Mouse (Mus musculus): ENCODE measurements around the gene Gm3618. TPM values are rescaled to one million over a fixed set of nuclear protein-coding genes. Genes with fewer than 3 reads are reported as not detected.
A peak's percentile ranks its signal among the peaks of the same experiment; 100 is the strongest.
"Not testable (repeated sequence)": the region's sequence is repeated elsewhere in the genome, so short reads cannot be mapped to it uniquely, and the experiment has no call there.

Gm3618 gene
- not detected in 2 replicates for polyA plus RNA-seq (2014; fragmentation: Nextera tagmentation; extraction: Ambion mirVana)

GRCm38 (mm10) chr14:6343578-6343977 is at the start of gene Gm3618:
Gm3618 (minus strand) TSS chr14:6343678.
- not testable (repeated sequence) for H3K4me2 ChIP-seq (ENCODE audit: low read depth, low read length); H3K27me3 ChIP-seq (ENCODE audit: control insufficient read depth, insufficient read depth, low read length); H3K4me3 ChIP-seq (ENCODE audit: low read depth, low read length); H3K4me1 ChIP-seq (ENCODE audit: control insufficient read depth, insufficient read depth, low read length); H3K9me3 ChIP-seq (replicated peaks; ENCODE audit: control insufficient read depth, low read length); H3K27ac ChIP-seq (replicated peaks; ENCODE audit: low read depth, low read length); H3K9ac ChIP-seq (replicated peaks; ENCODE audit: low read length); H3K36me3 ChIP-seq (replicated peaks; ENCODE audit: control insufficient read depth, insufficient read depth, low read depth, low read length); ATAC-seq (replicated peaks; ENCODE audit: insufficient number of reproducible peaks, low FRiP score, low TSS enrichment, low read depth); DNase-seq (ENCODE audit: low spot score)
- no CpG with 5 or more reads among the region's 10 CpGs for WGBS

DNA sequence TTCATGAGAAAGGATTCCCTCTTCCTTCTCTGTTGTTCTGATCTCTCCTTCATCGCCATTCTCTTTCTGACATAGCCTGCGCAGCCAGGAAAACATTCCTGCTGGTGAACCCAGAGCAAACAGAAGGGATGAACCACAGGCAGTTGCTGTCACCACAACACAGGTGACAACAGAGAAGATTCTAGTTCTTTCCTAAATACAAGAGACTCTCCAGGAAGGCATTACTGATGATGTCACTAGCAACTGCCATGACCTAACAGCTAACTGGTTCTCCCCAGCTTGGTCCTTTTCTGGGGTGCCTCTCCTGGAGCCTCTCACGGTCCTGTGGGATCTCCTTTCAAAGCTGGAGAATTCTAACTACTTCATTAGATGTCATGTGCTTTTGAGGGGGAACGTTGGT is 46.7 kb upstream of the Gm3618 start, which contains the start of gene Gm16440:
TSS of gene Gm16440 (minus strand) at position 101 of the 400 bp plus-strand sequence.
- WGBS, result 85% methylated on average over 2 of the region's 4 CpGs
- H3K9me3 ChIP-seq (replicated peaks; ENCODE audit: control insufficient read depth, low read length); H3K27me3 ChIP-seq (ENCODE audit: control insufficient read depth, insufficient read depth, low read length); H3K9ac ChIP-seq (replicated peaks; ENCODE audit: low read length); ATAC-seq (replicated peaks; ENCODE audit: insufficient number of reproducible peaks, low FRiP score, low TSS enrichment, low read depth); H3K4me3 ChIP-seq (ENCODE audit: low read depth, low read length); H3K36me3 ChIP-seq (replicated peaks; ENCODE audit: control insufficient read depth, insufficient read depth, low read depth, low read length); H3K4me1 ChIP-seq (ENCODE audit: control insufficient read depth, insufficient read depth, low read length); DNase-seq (ENCODE audit: low spot score); H3K4me2 ChIP-seq (ENCODE audit: low read depth, low read length); H3K27ac ChIP-seq (replicated peaks; ENCODE audit: low read depth, low read length): not testable (repeated sequence)

DNA sequence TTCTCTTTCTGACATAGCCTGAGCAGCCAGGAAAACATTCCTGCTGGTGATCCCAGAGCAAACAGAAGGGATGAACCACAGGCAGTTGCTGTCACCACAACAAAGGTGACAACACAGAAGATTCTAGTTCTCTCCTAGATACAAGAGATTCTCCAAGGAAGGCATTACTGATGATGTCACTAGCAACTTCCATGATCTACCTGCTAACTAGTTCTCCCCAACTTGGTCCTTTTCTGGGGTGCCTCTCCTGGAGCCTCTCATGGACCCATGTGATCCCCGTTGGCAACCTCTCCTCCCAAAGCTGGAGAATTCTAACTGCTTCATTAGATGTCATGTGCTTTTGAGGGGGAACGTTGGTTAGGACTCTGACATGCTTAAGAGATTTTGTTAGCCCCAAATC is 38.7 kb downstream of the Gm3618 start, which contains the start of gene Gm21103:
TSS of gene Gm21103 (minus strand) at position 101 of the 400 bp plus-strand sequence.
- not testable (repeated sequence) for H3K27me3 ChIP-seq (ENCODE audit: control insufficient read depth, insufficient read depth, low read length); DNase-seq (ENCODE audit: low spot score); H3K4me3 ChIP-seq (ENCODE audit: low read depth, low read length); H3K36me3 ChIP-seq (replicated peaks; ENCODE audit: control insufficient read depth, insufficient read depth, low read depth, low read length); H3K4me1 ChIP-seq (ENCODE audit: control insufficient read depth, insufficient read depth, low read length); H3K4me2 ChIP-seq (ENCODE audit: low read depth, low read length); ATAC-seq (replicated peaks; ENCODE audit: insufficient number of reproducible peaks, low FRiP score, low TSS enrichment, low read depth); H3K9ac ChIP-seq (replicated peaks; ENCODE audit: low read length); H3K27ac ChIP-seq (replicated peaks; ENCODE audit: low read depth, low read length); H3K9me3 ChIP-seq (replicated peaks; ENCODE audit: control insufficient read depth, low read length)
- WGBS, result 88% methylated on average over 2 of the region's 2 CpGs

DNA sequence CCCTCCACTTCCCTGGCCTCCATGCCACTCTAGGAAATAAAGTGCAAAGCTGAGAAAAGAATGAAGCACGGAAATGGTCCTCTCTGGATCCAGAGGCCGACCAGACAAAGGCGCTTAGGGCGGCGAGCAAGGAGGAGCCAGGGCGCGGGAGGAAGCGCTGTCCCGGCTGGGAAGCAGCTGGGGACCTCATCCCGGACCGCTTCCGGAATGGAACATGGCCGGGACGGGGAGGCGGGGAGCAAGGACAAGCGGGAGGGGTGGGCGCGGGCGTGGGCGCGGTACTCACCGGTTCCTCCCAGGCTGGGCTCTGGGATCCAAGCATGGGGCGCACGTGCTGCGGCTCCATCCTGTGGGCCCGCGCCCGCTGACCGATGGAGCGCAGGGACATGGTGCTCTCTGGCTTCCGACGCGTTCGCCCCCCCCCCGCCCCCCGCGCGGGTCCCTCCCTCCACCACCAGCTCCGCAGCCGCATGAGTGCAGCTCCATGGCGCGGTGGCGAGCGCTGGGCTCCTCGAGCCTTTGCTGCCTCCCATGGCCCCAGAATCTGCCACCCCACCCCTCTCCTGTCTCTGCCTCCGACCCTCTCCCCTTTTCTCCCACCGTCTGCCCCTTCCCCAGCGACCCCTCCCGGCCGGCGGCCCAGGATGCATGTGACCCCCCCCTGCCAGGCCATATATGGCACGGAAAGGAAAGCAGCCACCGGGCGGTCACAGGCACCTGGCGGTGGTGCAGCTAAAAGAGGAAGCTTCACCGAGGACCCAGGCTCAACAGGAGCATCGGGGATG is 56.4 kb downstream of the Gm3618 start, which contains the start of gene Gm3411:
TSS of gene Gm3411 (minus strand) at position 320 of the 785 bp plus-strand sequence.
- H3K36me3 ChIP-seq (replicated peaks; ENCODE audit: control insufficient read depth, insufficient read depth, low read depth, low read length); H3K9me3 ChIP-seq (replicated peaks; ENCODE audit: control insufficient read depth, low read length); ATAC-seq (replicated peaks; ENCODE audit: insufficient number of reproducible peaks, low FRiP score, low TSS enrichment, low read depth); H3K27ac ChIP-seq (replicated peaks; ENCODE audit: low read depth, low read length); H3K27me3 ChIP-seq (ENCODE audit: control insufficient read depth, insufficient read depth, low read length); H3K4me1 ChIP-seq (ENCODE audit: control insufficient read depth, insufficient read depth, low read length): not testable (repeated sequence)
- WGBS, result under 1% methylated on average over 44 of the region's 57 CpGs
- Histone ChIP-seq H3K9ac (replicated peaks; ENCODE audit: low read length) (peak within 1 kb of the TSS; percentile 60), H3K4me2 (ENCODE audit: low read depth, low read length) (peak within 1 kb of the TSS; percentile 56), H3K4me3 (ENCODE audit: low read depth, low read length) (peak within 1 kb of the TSS; percentile 40)
- DNase-seq (ENCODE audit: low spot score), result peak; percentile 44

Other genes with a start within 250 kb of the Gm3618 start
- 1.3 and 2.2 TPM in 2 replicates for gene Gm8206, start 249.7 kb downstream of the Gm3618 start, polyA plus RNA-seq (2014; fragmentation: Nextera tagmentation; extraction: Ambion mirVana)
- 2.8 and 4.3 TPM in 2 replicates for gene Gm3468, start 235.0 kb downstream of the Gm3618 start, polyA plus RNA-seq (2014; fragmentation: Nextera tagmentation; extraction: Ambion mirVana)
- gene Gm3476, start 217.9 kb downstream of the Gm3618 start, polyA plus RNA-seq (2014; fragmentation: Nextera tagmentation; extraction: Ambion mirVana), result not detected in 2 replicates
- gene Gm21560, start 124.4 kb downstream of the Gm3618 start, polyA plus RNA-seq (2014; fragmentation: Nextera tagmentation; extraction: Ambion mirVana), result not detected in 2 replicates
- gene Gm3411, start 56.4 kb downstream of the Gm3618 start, polyA plus RNA-seq (2014; fragmentation: Nextera tagmentation; extraction: Ambion mirVana), result 1.5 and 2.3 TPM in 2 replicates
- not detected in 2 replicates for gene Gm21103, start 38.8 kb downstream of the Gm3618 start, polyA plus RNA-seq (2014; fragmentation: Nextera tagmentation; extraction: Ambion mirVana)
- gene Gm16440, start 46.6 kb upstream of the Gm3618 start, polyA plus RNA-seq (2014; fragmentation: Nextera tagmentation; extraction: Ambion mirVana), result 0.27 TPM in 1 of 2 replicates, not detected in the other
- gene Gm3591, start 68.8 kb upstream of the Gm3618 start, polyA plus RNA-seq (2014; fragmentation: Nextera tagmentation; extraction: Ambion mirVana), result 1.8 and 2.1 TPM in 2 replicates
- not detected in 2 replicates for gene Gm3594, start 100.9 kb upstream of the Gm3618 start, polyA plus RNA-seq (2014; fragmentation: Nextera tagmentation; extraction: Ambion mirVana)
- gene Gm8356, start 193.6 kb upstream of the Gm3618 start, polyA plus RNA-seq (2014; fragmentation: Nextera tagmentation; extraction: Ambion mirVana), result not detected in 2 replicates
- 0.42 TPM in 1 of 2 replicates, not detected in the other for gene Gm3629, start 246.9 kb upstream of the Gm3618 start, polyA plus RNA-seq (2014; fragmentation: Nextera tagmentation; extraction: Ambion mirVana)

All from embryonic facial prominence, embryonic 11.5 days (tissue).